Mouse (Mus musculus) testis, adult 2 months (tissue): ENCODE data around the gene Ifih1.

Source experiments
- CTCF ChIP-seq: fragments of 200-500 bp; IDR thresholded peaks from 2 replicates; pipeline ENCODE4 v1.5.1; 2012; ENCODE audit warnings: low read depth, mild to moderate bottlenecking, inconsistent platforms, low read length, moderate library complexity; ENCODE audit not compliant: control insufficient read depth, insufficient read depth, insufficient replicate concordance
- POLR2A ChIP-seq: fragments of 200-500 bp; IDR thresholded peaks from 2 replicates; pipeline ENCODE4 v1.6.1; 2012; ENCODE audit warnings: low read depth, mild to moderate bottlenecking, inconsistent platforms, low read length, moderate library complexity; ENCODE audit not compliant: control insufficient read depth

GRCm38 (mm10) chr2:62639869-62640268 lies 6.2 kb downstream of the Ifih1 start:
- TF ChIP-seq POLR2A (no peak), CTCF (no peak)
